15 mouse cellular contexts compared by ENCODE assay signal in genomic region chr2:17507362-17507761, GRCm38 (mm10).
DNase-seq lines count a peak whose midpoint lies in the region; ATAC-seq and TF ChIP-seq lines count a peak whose summit lies in the region.
"Had no signal": no experiment of that assay in that cellular context is flagged by ENCODE, and none has a peak within 500 bp of the region (broad histone marks: within the 10 kb centered on the region; RNA-seq: fewer than 3 reads in every experiment).

No protein-coding gene starts in this region.

- no peak for DNase-seq in layer of hippocampus, adult 2 months (ENCODE audit: low spot score in 2 of 2)
- no peak for DNase-seq in layer of hippocampus, adult 8-10 months (ENCODE audit: low spot score in 2 of 2)
- DNase-seq in 3T3-L1 (ENCODE audit: low read depth, low spot score) (peak; percentile 1), ZHBTc4 (ENCODE audit: low read depth, low spot score) (peak; percentile 21)
- peak; percentile 1 for DNase-seq in B cell, adult 2 months
- DNase-seq in cerebellum, adult 11-12 months, result no peak
- DNase-seq in kidney, adult 18-20 months, result no peak
- DNase-seq: cerebellum, postnatal 36 days; heart, adult 18-20 months; kidney, postnatal 14 days; right cerebral cortex, adult 18-20 months had no signal

- TF ChIP-seq CTCF in layer of hippocampus, adult 2 months (conservative IDR thresholded peaks at IDR 0.05), result peak; percentile 69

- no peak overlapping the region for H3K4me3 ChIP-seq in layer of hippocampus, adult 2 months
- H3K4me3 ChIP-seq: embryonic facial prominence, embryonic 12.5 days; limb, embryonic 12.5 days; lung, embryonic 15.5 days had no signal

- no peak for ATAC-seq in CD4-positive, CD25-positive, alpha-beta regulatory T cell, adult 4 months

- H3K27ac ChIP-seq in layer of hippocampus, adult 2 months, result no peak overlapping the region
- H3K27ac ChIP-seq: embryonic facial prominence, embryonic 12.5 days; limb, embryonic 12.5 days; lung, embryonic 15.5 days had no signal

Comparison
In these comparisons a context has a peak if more than half of its experiments do, and no peak if none do; other contexts are left out.
1. DNase-seq: peak in 3T3-L1 (single experiment), B cell, adult 2 months (2 of 2) and ZHBTc4 (single experiment); none in layer of hippocampus, adult 2 months (0 of 2), layer of hippocampus, adult 8-10 months (0 of 2), cerebellum, adult 11-12 months (single experiment) and kidney, adult 18-20 months (single experiment).